Mouse (Mus musculus): ENCODE results near the gene Mybl2. TPM values are rescaled to one million over a fixed set of nuclear protein-coding genes. Genes with fewer than 3 reads are reported as not detected.

Mybl2 gene
- 10.7 and 15.4 TPM in 2 replicates for polyA plus RNA-seq (2012; rRNA removed)

GRCm38 (mm10) chr2:163054335-163054840 lies at the start of gene Mybl2:
Mybl2 (plus strand) TSS chr2:163054687.

GRCm38 (mm10) chr2:163016916-163017743 lies 37.4 kb upstream of the Mybl2 start, which contains the start of gene Ift52:
Ift52 (plus strand) TSS chr2:163017354.

GRCm38 (mm10) chr2:163087728-163088127 lies 33.2 kb downstream of the Mybl2 start, which contains the start of gene Gtsf1l:
Gtsf1l (minus strand) TSS chr2:163087855.

Other genes with a start within 250 kb of the Mybl2 start
- gene Srsf6, start 123.2 kb upstream of the Mybl2 start, polyA plus RNA-seq (2012; rRNA removed): 135 and 357 TPM in 2 replicates
- gene L3mbtl1, start 111.2 kb upstream of the Mybl2 start, polyA plus RNA-seq (2012; rRNA removed): 0.14 and 0.32 TPM in 2 replicates
- not detected in 2 replicates for gene Sgk2, start 67.4 kb upstream of the Mybl2 start, polyA plus RNA-seq (2012; rRNA removed)
- gene Ift52, start 37.3 kb upstream of the Mybl2 start, polyA plus RNA-seq (2012; rRNA removed): 18.4 and 24.3 TPM in 2 replicates
- 0.24 TPM in 1 of 2 replicates, not detected in the other for gene Gtsf1l, start 33.2 kb downstream of the Mybl2 start, polyA plus RNA-seq (2012; rRNA removed)
- 233 and 269 TPM in 2 replicates for gene Tox2, start 148.4 kb downstream of the Mybl2 start, polyA plus RNA-seq (2012; rRNA removed)

All from ovary, adult 2 months (tissue).